Mouse (Mus musculus) cortical plate, adult 2 months (tissue): Measurements from ENCODE around the gene Ankrd44.

Experiments used
- CTCF ChIP-seq: fragments of 200-500 bp; IDR thresholded peaks from 2 replicates; pipeline ENCODE4 v1.5.1; 2011; ENCODE audit warnings: mild to moderate bottlenecking, control low read depth, low read length; ENCODE audit not compliant: insufficient read depth; ENCODE audit errors: extremely low read depth
- POLR2A ChIP-seq: fragments of 200-500 bp; IDR thresholded peaks from 2 replicates; pipeline ENCODE4 v1.6.1; 2011; ENCODE audit warnings: mild to moderate bottlenecking, low read length, control low read depth; ENCODE audit not compliant: insufficient read depth; ENCODE audit errors: extremely low read depth

DNA sequence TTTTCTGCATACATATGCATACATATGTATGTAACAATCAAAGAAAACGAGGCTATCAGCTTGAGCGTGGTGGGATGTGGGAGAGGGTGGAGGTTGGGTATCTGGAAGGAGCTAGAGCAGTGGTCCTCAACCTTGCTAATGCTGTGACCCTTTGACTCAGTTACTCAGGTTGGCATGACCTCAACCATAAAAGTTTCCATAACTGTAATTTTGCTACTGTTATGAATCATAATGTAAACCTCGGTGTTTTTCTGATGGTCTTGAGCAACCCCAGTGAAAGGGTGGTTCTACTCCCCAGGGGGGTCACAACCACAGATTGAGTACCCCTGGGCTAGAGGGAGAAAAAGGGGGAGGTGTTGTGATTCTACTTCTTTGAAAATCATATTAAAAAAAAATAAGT is 9.3 kb upstream of the Ankrd44 start:
- no peak for TF ChIP-seq CTCF
- no peak for TF ChIP-seq POLR2A
